Mouse (Mus musculus) 3T3-L1 (cell line): ENCODE measurements around the gene Ren1.

ENCODE experiments used
- DNase-seq: peaks from one replicate; pipeline ENCODE4 v3.0.0-alpha.2; 2015; ENCODE audit warnings: low read depth, low spot score

Gene Ren1

DNA sequence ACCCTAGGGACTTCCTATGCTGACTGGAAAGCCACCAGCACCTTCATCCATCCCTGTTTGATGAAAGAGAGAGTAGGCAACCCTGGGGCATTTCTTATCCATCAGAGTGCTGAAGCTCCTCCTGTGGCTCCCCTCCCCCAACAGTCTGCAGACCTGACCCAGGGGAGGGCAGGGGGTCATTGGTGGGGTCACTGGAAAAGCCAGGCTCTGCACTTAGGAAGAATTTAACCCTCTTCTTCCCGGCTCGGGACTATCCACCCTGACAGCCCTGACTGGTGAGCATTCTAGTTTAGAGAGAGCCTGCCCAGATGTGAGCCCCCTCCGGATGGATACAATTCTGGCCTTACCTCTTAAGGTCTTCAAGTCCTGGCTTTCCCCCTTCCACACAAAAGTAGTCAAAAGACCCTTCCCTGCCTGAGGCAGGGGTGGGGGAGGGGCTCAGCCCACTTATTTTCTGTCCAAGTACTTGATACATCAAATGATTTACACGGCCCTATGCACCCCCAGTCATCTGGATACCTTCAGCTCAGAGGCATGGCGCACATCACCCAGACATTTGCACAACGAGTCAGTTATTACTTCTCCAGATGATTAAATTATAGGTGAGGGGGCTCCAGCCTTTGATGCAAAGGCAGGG lies 58.7 kb downstream of the Ren1 start:
- DNase-seq: no peak

DNA sequence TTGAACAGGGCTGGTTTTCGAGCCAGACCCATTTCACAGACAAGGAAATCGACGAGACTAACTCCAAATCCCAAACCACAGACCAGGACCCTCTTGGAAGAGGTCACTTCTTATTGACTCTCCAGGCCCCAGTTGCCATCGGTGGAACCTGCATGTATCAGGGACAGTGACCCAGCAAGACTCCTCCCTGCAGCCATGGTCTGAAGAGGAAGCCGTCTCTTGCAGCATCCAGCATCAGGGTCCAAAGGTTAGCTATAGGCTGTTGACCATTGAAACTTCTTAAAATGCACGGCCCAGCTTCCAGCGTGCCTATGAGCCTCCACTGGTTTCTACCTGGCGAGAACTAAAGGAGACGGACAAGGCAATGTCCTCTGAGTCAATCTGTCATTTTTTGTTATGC lies 59.5 kb downstream of the Ren1 start:
- DNase-seq: no peak
